Mouse (Mus musculus) CD4-positive, CD25-positive, alpha-beta regulatory T cell, adult 2 months (primary cell): ENCODE measurements around the gene Acyp1.

Source experiments
- DNase-seq: peaks from one replicate; pipeline ENCODE4 v3.0.0-alpha.2; 2012; ENCODE audit warnings: low read depth, low spot score

Gene Acyp1

DNA sequence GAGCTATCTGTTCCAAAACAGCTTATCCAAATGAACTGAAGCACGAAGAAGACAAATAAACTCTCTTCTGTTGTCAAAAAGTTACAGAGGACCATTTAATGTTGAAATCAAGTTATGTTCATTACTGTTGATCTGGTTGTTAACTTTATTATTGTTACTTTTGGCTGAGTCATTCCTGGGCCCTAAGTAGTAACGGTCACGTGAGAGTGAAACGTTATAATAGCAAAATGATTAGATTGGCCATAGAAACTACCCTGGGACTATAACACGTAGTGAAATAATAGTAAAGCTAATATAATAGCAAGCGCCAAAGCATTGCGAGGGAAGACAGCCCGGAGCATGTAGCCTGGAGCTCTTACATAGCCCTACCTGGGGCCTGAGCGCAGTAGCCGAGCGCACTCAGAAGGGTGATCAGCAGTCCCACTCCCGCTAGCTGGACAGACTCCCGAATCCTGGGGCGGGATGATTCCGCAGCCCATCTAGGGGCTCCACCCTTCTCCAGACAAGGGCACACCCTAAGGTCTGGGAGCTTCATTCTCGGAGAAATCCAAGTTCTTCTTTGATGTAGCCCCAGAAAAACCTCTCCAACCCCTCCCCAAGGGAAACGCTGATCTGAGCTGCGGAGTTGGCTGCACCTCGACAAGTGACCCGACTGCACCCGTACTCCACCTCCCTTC, at the start of gene Acyp1:
Gene Acyp1 (minus strand): TSS at position 630 of the 677 bp plus-strand sequence.
- no peak for DNase-seq

DNA sequence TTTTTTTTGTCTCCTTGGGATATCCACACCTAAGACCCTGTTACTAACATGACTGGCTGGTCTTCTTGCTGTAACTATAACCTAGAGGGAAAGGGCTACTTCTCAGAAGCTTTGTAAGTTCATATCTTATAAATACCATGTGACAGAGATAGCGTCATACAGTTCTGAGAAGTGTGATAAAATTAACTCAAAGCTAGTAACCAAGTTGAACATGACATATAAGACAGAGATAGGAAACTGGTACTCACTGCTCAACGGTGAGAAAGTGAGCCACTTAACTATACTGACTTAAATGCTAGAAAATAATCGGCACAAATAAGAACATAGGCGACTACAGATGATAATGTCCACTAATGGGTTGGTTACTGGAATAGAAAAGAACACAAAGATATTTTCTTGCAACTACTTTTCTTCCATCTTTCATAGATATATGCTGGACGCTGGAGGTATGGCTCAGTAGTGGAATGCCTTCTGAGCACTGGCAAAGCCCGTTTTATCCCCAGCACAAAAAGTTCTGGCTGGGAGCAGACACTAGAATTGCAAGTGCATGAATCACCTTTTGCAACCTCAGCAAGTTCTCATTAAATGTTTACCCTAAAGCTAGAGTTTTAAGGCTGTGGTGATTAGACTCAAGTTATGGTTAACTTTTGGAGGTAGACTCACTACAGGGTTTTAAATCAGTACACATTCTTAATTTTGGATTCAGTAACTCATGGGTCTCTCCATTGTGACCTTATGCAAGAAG, 49.5 kb upstream of the Acyp1 start:
- DNase-seq: no peak

DNA sequence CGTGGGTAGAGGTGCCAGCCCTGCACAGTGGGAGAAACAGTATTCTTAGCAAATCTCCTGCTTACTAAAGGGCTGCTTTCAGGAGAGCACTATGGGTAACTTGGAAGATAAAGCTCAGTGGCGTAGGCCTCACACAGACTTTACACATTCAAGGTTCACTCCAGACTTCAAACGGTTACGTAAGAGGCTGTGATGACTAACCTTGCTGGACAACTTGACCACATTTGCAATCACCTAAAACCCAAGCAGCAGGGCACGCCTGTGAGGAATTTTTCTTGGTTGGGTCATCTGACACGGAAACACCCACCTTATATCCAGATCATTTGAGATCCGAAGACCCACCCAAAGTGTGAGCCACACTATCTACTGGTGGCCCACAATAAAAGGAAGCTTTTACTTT, 41.9 kb upstream of the Acyp1 start:
- DNase-seq: no peak

DNA sequence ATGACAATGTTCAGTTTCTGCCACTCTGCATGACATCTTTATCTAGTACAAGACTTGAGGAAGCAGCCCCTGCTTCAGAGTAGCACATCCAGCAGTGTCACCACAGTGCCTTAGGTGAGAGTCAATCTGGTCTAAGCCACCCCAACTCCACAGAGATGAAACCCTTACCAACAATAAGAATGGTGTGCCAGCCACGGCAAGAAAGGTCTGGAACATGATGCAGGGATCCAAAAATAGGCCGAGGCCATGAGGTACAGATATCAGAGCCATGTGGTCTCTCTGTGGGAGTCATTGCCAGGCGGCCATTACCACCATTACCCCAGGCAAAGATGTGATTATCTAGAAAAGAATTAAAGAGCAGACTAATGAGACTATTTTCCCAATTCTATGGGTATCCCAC, 20.4 kb upstream of the Acyp1 start:
- DNase-seq: no peak

DNA sequence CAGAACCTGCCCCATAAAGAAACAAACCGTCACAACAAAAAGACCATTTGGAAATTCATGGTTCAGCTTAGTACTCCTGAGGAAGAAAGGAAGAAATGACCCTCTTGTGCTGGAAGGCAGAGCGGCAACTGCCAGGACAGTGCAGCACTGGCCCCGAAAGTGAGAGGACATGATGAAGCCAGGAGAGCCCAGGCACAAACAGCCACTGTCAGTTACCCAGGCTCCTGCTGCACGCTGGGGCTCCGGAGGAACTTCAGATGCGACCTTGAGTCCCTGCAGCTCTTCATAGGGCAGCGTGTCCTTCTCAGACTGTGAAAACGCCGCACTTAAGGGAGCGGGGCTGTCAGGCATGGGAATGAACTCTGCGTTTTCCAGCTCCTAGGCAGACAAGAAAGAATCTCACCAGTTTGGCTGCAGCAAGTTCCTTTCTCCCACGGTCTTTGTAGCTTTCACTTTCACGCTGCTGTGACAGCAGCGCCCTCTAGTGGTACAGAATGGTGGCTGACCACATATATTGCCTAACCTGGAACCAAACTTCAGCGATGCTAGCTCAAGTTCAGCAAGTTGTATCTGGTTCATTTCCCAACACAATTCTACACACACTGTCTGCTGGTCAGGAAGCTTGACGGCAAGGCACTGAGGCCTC, 17.1 kb upstream of the Acyp1 start:
- peak; percentile 91 for DNase-seq

DNA sequence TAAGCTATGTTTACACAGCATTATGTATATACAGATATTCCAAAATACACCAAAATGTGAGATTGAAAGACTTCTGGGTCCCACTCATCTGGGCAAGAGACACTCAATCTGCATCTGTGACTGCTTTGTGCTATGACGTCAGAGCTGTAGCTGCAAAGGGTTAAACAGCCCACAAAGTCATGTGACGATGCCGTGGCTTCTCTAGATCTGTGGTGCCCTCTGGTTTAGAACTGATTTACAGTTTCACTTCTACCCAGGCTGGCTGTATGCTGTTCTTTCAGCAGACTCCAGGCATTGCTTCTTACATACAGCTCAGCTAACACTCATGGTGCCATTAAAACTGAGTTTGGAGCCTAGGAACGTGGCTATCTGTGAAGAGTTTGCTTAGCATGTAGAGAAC, 16.5 kb upstream of the Acyp1 start:
- peak; percentile 73 for DNase-seq

DNA sequence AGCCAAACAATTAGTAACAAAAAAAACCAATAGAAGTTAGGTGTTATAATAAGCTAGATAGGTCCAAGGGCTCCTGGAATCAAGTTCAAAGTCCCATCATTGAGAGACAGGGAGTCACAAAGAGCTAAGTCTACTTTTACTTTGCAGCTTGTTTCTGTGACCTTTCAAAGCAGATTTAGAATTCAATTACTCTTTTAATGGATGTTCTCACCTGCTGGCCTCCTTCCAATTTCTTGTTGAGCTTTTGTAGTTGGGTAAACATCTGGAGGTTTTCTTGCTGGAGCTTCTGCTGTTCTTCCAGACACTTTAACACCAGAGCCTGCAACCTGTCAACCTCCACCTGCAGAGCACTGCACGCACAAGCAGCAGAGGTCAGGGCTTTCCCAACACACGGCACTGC, 15.0 kb upstream of the Acyp1 start:
- no peak for DNase-seq

DNA sequence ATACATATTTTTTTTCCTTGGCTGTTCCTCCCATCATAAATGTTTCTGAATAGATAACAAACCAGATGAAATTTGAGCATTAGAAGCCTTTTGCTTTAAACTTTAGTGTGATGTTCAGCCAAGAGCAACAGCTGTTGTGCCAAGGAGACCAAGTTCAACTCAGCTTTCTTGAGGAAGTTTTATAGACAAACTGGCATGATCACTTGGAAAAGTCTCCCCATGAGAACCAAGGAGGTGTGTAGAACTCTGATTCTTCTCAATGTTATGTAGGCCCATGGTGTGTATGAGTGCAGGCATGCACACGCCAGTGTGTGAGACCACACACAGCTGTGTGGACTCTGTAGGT, 10.6 kb upstream of the Acyp1 start:
- no peak for DNase-seq

DNA sequence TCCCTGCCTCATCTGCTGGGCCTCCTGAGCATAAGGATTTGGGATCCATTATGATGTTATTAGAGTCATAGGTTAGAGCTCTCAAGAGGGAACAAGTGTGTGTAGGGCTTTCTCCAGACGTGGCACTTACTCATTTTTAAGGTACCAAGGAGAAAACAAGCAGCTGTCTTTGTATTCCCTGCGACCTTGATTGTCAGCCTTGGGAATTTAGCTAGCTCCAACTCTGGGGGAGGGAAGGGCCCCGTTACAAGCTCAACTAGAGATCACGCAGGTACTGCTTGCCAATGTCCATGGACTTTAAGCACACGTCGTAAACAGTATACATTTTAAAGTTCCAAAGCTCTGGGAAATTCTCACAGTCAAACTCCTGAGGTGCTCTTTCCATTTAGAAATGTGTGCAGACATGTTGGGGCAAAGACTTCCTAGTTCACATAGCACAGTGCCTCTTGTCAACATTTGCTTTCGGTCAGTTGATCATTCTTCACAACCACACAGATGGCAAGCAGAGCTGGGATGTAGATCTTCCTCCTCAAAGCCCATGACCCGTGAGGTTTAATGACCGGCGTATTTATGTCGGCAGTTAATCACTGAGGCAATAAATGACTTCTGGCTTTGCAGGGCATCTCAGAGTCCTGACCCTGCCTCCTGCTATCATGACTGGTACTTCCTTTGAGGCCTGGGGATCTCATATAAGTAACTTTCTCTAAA, 10.0 kb upstream of the Acyp1 start:
- DNase-seq: no peak

DNA sequence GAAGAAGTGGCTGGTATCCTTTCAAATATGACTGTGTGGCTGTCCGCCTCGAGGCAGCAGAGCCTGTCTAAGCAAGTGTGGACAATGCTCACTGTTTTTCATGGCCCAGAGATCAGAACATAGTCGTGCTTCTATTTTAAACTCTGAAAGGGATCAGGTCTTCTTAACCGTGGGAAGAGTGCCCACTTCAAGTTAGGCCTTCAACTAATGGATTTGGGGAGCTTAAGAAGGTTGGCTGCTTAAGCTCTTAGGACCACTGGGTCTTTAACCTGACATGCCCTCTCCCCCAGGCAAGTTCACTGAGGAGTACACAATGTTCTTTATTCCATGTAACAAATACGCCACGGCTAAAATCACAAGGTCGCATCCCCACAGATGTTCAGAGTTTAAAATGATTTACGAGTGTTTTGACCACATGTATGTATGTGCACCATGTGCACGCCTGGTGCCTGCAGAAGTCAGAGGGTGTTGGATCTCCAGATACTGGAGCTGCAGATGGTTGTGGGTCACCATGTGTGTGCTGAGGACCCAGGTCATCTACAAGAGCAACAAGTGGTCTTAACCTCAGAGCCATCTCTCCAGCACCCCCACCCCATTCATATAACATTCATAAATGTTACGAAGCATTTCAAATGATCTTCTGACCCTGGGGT, 9.2 kb upstream of the Acyp1 start:
- DNase-seq: no peak

DNA sequence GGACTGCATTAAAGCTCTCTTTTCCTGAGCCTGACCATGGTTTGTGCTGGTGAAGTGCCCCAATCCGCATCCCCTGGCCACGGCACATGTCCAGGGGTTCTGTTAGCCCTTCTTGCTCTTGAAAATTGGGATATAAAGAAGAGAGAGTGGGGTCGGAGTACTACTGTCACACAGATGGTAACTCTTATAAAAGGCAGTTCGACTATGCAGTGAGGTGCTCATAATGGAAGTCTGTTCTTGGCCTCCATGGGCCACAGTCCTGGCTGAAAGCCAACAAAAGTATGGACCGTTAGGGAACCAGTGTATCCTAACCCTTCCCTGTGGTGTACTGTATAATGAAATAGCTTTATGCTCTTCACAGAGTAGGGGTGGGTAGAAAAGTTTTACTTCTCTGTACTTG, 8.7 kb upstream of the Acyp1 start:
- no peak for DNase-seq

DNA sequence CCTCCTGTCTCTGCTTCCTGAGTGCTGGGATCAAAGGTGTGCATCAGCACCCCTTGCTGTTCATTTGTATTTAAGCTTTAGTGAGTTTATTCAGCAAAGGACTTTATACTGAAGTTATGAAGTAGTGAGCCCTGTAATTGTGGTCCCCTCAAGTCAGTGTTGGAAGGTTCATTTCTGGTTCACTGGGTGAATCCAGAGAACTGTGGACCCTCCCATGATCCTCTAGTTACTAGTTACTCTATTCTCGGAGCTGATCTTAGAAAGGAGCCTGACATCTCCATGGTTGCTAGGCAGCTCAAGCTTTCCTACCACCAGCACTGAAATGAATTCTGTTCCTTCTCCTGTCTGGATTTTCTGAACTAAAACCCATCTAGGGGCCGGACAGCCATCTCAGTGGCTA, 7.3 kb upstream of the Acyp1 start:
- no peak for DNase-seq

DNA sequence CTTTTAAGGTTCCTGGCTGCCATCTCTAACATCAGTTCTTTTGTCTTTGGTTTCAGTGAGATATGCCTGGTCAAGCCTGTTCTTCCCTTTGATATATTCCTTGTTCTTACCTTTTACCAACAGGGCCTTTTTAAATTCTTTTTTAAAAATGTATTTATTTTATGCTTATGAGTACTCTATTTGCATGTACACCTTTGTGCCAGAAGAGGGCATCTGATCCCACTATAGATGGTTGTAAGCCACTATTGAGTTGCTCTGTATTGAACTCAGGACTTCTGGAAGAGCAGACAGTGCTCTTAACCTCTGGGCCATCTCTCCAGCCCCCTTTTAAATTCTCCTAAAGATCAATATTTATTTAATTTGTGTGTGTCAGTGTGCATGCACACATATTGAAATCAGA, 4.7 kb upstream of the Acyp1 start:
- peak; percentile 20 for DNase-seq

DNA sequence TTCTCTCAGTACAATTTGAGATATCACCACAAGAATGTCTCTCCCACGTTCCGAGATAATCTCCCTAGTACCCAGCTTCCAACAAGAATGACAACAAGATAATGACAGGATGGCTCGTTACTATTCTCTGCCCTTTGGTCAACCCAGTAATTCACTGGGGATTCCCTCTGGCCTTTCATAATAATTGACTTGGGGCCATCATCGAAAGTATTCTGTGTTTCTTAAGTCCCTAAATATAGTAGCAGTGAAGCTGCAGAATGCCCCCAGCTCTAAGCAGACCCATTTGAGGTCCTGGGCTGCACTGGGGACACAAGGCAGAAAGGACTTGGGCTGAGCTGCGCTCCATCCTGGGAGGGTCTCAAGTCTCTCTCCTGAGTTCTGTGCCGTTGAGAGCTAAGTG, 4.0 kb upstream of the Acyp1 start:
- DNase-seq: no peak

DNA sequence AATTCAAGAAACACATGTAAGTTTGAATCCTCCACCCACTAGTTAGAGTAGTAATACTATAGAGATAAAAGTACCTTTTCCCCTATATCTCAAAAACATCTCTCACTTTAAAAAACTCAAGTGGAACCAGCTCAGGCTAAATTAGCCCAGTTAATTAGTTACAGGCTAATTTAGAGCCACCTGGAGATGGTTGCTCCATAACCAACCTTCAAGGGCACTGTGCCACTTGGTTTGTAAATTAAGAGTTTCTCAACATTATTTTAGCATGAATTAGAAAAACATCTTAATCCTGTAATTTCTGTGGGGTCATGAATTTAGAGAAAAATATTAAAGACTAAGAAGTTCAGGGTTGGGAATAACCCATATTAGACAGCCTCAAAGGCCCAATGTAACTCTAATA, 3.3 kb upstream of the Acyp1 start:
- no peak for DNase-seq

DNA sequence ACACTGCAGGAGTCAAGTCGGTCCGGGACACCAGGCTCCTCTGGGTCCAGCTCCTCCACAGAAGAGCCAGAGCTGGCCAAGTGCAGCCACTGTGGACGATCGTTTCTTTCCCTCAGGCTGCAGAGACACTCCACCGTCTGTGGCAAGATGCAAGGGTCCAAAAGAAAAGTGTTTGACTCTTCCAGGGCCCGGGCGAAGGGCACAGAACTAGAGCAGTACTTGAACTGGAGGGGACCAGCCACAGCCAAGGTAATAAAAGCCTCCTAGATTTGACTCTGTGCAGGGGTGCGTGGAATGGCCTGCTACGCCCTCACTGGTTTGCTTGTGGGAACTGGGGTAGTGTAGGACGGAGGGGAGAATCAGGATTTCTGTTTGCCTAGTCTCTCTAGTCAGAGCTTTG, 2.4 kb upstream of the Acyp1 start:
- DNase-seq: no peak

DNA sequence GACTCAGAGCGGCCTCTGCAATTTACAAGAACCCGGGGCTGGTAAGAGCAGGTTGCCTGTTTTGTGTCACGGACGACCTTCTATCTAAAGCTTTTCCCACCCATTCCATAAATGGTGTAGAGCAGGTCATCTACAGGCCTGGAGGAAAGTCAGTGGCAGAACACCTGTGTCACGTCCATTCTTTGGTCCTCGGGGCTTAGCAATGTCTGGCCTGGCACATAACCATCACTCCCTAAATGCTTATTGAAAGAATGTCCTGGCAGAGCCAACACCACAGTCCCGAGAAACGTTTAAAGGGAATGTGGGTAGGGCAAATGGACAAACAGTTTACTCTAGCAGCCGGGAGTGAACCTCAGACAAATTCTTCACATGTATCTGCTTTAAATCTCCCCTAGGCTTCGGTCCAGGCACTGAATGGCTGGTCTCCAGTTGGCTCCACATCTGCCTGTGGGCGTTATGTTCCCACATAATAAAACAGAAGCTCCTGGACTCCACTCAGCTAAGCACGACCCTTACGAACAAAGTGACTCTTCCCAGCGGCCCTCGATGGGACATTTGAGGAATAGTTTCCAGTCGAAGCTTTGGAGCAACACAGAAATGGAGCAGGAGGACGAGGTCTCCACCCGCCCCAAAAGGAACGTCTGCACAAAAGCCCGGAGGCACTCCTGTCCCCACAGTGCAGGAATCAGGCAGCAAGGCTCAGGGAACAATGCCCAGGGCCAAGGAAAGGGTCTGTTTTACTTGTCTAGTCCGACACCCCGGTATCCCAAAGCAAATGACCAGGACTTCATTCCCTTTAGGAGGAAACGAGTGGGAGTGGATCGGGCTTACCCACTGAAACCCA, 1.1 kb upstream of the Acyp1 start:
- no peak for DNase-seq

DNA sequence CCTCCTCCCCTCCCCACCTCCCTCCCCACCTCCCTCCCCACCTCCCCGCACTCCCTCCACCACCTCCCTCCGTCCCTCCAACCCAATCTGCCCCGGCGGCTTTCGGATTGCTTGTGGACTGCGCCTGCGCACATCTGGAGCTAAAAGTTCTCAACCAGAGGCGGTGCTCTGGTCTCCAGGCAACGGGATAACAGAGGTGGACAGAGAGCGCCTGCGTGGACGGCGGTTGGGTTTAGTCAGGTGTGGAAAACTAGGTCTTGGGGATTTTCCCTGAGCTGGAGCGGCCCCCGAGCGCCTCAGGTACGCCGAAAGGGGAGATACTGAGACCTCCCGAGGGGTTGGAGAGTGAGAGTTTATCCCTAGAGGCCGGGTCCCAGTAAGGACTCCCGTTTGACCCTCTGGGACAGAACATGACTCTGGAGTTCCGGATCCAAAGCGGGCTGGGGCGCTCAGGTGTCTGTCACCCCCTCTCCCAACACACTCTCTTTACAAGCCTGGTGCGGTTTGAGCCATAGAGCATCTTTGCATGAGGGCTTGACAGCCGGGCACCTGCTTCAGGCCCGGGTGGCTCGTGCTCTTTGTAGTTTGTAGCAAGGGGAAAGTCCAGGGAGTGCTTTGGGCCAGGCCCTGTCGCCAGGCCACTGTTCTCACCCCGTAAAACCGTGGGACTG, 383 bp upstream of the Acyp1 start, which contains the start of gene Zc2hc1c:
Gene Zc2hc1c (plus strand): TSS at position 106 of the 671 bp plus-strand sequence.
- peak; percentile 91 for DNase-seq

DNA sequence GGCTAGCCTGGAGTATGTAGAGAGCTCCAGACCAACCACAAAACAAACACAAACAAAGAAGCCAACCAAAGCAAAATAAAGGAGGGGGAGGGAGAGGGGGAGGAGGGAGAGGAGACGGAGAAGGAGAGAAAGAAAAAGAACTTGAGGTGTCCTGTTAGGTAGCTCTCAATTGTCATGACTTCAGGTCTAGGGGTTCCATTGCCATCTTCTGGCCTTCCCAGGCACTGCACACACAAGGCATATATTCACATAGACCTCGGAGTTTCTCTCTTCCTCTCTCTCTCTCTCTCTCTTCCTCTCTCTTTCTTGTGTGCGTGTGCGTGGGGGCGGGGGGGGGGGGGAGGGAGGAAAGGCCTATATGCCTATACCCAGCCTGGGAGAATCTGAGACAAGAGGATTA, 1.3 kb downstream of the Acyp1 start:
- peak; percentile 71 for DNase-seq

DNA sequence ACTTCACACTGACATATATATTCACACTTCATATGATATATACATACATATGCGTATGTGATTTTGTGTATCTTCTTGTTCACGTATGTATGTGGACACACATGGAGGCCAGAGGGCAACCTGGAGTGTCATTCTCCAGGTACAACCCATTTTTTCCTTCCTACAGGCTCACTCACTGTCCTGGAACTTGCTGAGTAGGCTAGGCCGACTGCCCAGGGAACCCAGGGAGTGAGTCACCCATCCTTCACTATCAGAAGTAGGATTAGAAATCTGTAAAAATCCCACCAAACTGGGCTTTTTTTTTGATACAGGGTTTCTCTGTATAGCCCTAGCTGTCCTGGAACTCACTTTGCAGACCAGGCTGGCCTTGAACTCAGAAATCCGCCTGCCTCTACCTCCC, 3.2 kb downstream of the Acyp1 start:
- no peak for DNase-seq
